Mouse (Mus musculus) liver, embryonic 11.5 days (tissue): Measurements from ENCODE around the gene Mrpl55. TPM values are rescaled to one million over a fixed set of nuclear protein-coding genes. Genes with fewer than 3 reads are reported as not detected.

Source experiments
- ATAC-seq: fragments of 200-750 bp; cut with Nextera tagmentation; replicated peaks from 2 replicates; pipeline ENCODE4 v1.8.0; 2017; ENCODE audit warnings: moderate number of reproducible peaks, mild to moderate bottlenecking, moderate TSS enrichment, moderate library complexity; ENCODE audit not compliant: low FRiP score
- DNase-seq: peaks from one replicate; pipeline ENCODE4 v3.0.0-alpha.2; 2017; ENCODE audit warnings: low spot score
- H3K27ac ChIP-seq: fragments of 300-500 bp; sonication (generic); 2 replicates; pipeline ENCODE4 v1.5.1; 2014; ENCODE audit warnings: mild to moderate bottlenecking, low read depth, low read length, control low read depth
- H3K27me3 ChIP-seq: fragments of 300-500 bp; sonication (generic); replicated peaks from 2 replicates; pipeline ENCODE4 v1.6.1; 2014; ENCODE audit warnings: low read length, mixed read lengths; ENCODE audit not compliant: control insufficient read depth, insufficient read depth
- H3K36me3 ChIP-seq: fragments of 300-500 bp; sonication (generic); 2 replicates; pipeline ENCODE4 v1.6.1; 2014; ENCODE audit warnings: mild to moderate bottlenecking, low read length, moderate library complexity, mixed read lengths; ENCODE audit not compliant: control insufficient read depth, insufficient read depth
- H3K4me1 ChIP-seq: fragments of 300-500 bp; sonication (generic); replicated peaks from 2 replicates; pipeline ENCODE4 v1.6.1; 2014; ENCODE audit warnings: low read length, mixed read lengths; ENCODE audit not compliant: control insufficient read depth, insufficient read depth
- H3K4me2 ChIP-seq: fragments of 300-500 bp; sonication (generic); 2 replicates; pipeline ENCODE4 v1.6.1; 2014; ENCODE audit warnings: mild to moderate bottlenecking, control low read depth, moderate library complexity
- H3K4me3 ChIP-seq: fragments of 300-500 bp; sonication (generic); 2 replicates; pipeline ENCODE4 v1.5.1; 2014; ENCODE audit warnings: low read depth, low read length, control low read depth
- H3K9ac ChIP-seq: fragments of 300-500 bp; sonication (generic); 2 replicates; pipeline ENCODE4 v1.6.1; 2014; ENCODE audit warnings: low read depth, low read length, control low read depth
- H3K9me3 ChIP-seq: fragments of 300-500 bp; sonication (generic); 2 replicates; pipeline ENCODE4 v1.6.1; 2016; ENCODE audit warnings: low read length, inconsistent platforms, mixed read lengths; ENCODE audit not compliant: control insufficient read depth
- WGBS: fragments of 180-500 bp; shearing (Covaris S2); extraction: QIAGEN DNeasy Blood & Tissue Kit; methylation state at CpG from one replicate; pipeline ENCODE4 v1.1.7; 2014; 5-methylcytosine and 5-hydroxymethylcytosine counted together
- polyA plus RNA-seq: library from polyadenylated mRNA; unstranded; fragments of >200 nt; fragmentation: Nextera tagmentation; extraction: Ambion mirVana; gene quantifications from 2 replicates; pipeline ENCODE4 v1.2.1, GENCODE M21; 2014

Gene Mrpl55
- polyA plus RNA-seq, 1 experiment from 2014 or later, result 104 TPM

DNA sequence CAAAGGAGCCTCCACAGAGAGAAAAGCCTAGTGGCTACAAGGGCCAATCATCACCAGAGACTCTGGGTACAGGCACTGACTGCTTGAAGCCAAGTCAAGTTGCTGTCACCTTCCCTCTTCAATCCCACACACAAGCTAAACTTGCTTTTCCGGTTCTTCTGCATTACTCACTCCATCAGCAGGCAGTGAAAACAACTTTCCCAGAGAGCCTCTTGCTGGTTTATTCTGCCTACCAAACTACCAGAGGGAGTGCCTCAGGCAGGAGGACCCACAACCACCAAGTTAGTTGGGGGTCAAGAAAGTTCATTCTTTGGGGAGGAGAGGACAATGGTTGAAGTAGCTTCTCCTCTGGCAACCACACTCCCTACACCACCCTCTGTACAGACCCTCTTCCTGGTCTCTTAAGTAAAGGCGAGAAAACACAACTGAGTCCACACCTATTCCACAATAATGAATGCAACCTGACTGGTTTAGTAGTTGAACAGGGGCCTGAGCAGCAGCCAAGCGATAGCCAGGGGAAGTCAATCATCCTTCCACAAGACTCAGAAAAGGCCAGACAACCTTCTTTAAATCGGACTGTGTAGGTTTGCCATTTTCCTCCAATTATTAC is 16.2 kb downstream of the Mrpl55 start:
- Histone ChIP-seq H3K9ac (0 out of 2 replicates have a peak overlapping the region, but pooled peaks have one; percentile 16), H3K4me3 (no peak overlapping the region), H3K27ac (no peak overlapping the region), H3K9me3 (no peaks in the 10 kb centered on the region), H3K27me3 (no peaks in the 10 kb centered on the region), H3K4me1 (peaks cover 41% of the 10 kb centered on the region), H3K36me3 (peaks cover 30% of the 10 kb centered on the region), H3K4me2 (no peak overlapping the region)
- ATAC-seq, result no peak
- 84% methylated on average over 4 of the region's 4 CpGs for WGBS
- DNase-seq, result no peak

DNA sequence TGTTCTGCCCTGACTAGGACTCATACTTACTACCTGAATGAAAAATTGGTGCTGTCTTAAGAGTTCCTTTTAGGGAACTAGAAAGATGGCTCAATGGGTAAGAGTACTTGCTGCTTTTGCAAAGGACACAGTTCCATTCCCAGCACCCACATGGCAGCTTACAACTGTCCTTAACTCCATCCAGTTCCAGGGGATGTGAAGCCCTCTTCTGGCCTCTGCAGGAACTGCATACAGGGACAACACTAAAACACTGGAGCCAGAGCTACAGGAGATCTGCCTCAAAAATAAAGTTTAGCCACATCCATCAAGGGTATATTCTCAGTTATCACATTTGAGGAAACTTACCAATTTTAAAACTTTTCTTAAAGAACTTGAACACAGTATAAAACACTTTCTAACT is 16.8 kb downstream of the Mrpl55 start:
- no peaks in the 10 kb centered on the region for H3K9me3 ChIP-seq
- H3K27ac ChIP-seq, result no peak overlapping the region
- DNase-seq, result no peak
- no peak overlapping the region for H3K4me2 ChIP-seq
- no peak overlapping the region for H3K9ac ChIP-seq
- peaks cover 46% of the 10 kb centered on the region for H3K4me1 ChIP-seq
- no peaks in the 10 kb centered on the region for H3K27me3 ChIP-seq
- no peak overlapping the region for H3K4me3 ChIP-seq
- no peak for ATAC-seq
- peaks cover 33% of the 10 kb centered on the region for H3K36me3 ChIP-seq

DNA sequence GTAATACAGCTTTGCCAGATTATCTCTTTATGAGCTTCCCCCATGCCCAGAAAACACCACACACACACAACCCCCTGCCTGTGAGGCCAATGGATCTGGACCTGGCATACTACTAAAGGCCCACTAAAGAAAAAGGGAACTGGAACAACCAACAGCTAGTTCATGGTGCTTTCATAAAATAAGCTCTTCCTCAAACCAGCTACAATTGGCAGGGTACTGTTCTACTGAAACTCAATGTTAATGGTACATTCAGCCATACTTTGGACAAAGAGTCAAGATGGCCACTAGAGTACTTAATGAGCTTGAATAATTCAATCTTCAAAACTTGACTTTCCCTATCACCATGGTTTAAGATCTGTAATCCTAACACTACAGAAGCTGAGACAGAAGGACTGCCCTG is 19.3 kb downstream of the Mrpl55 start:
- Histone ChIP-seq H3K4me1 (peaks cover 66% of the 10 kb centered on the region), H3K27me3 (no peaks in the 10 kb centered on the region), H3K4me2 (no peak overlapping the region), H3K4me3 (no peak overlapping the region), H3K9me3 (no peaks in the 10 kb centered on the region), H3K27ac (no peak overlapping the region), H3K36me3 (peaks cover 24% of the 10 kb centered on the region), H3K9ac (no peak overlapping the region)
- ATAC-seq (no peak), DNase-seq (no peak)

DNA sequence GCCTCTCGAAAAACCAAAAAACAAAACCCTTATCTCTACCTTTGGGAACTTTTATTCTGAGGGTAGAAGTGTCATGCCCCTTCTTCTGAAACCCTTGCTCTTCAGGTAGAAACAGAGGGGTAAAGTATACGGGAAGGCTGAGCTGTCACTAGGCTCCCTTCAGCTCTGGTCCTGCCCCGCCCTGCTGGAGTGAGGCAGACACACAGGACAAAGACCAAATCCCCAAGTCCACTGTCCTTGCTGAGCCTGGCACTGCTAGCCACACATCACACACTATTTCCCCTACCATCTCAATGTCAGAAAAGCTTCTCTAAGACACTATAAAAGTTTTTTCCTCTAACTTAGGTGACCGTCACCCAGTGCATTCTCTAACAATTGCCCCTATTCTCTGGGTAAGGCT is 20.0 kb downstream of the Mrpl55 start:
- Histone ChIP-seq H3K36me3 (peaks cover 24% of the 10 kb centered on the region), H3K4me1 (peaks cover 69% of the 10 kb centered on the region), H3K4me3 (no peak overlapping the region), H3K27me3 (no peaks in the 10 kb centered on the region), H3K4me2 (no peak overlapping the region), H3K9me3 (no peaks in the 10 kb centered on the region), H3K27ac (no peak overlapping the region; the same call in 1 of the 2 replicates), H3K9ac (no peak overlapping the region)
- no peak for ATAC-seq
- 84% methylated on average over 4 of the region's 4 CpGs for WGBS
- DNase-seq, result no peak

DNA sequence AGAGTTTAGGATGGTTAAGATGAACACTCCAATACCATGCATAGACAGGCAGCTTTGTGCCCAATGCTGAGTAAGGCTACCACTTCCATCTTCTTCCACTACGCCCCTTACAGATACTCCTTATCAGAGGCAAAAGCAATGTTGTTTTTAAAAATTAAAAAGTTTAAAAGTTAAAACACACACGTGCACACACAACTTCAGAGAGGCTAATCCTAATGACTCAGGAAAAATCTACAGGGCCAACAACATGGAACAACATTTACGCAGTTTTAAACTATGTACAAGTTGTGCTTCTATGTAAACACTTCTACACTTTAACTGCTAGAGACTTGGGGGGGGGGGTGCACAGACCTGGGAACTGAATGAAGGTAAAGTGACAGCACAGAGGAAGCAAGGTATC is 21.7 kb downstream of the Mrpl55 start:
- no peak overlapping the region for H3K4me2 ChIP-seq
- no peak overlapping the region for H3K4me3 ChIP-seq
- ATAC-seq (no peak), DNase-seq (no peak)
- peaks cover 64% of the 10 kb centered on the region for H3K4me1 ChIP-seq
- H3K9me3 ChIP-seq, result no peaks in the 10 kb centered on the region
- no peak overlapping the region for H3K9ac ChIP-seq
- H3K27me3 ChIP-seq, result no peaks in the 10 kb centered on the region
- 80% methylated on average over 3 of the region's 3 CpGs for WGBS
- H3K27ac ChIP-seq, result no peak overlapping the region
- peaks cover 13% of the 10 kb centered on the region for H3K36me3 ChIP-seq

DNA sequence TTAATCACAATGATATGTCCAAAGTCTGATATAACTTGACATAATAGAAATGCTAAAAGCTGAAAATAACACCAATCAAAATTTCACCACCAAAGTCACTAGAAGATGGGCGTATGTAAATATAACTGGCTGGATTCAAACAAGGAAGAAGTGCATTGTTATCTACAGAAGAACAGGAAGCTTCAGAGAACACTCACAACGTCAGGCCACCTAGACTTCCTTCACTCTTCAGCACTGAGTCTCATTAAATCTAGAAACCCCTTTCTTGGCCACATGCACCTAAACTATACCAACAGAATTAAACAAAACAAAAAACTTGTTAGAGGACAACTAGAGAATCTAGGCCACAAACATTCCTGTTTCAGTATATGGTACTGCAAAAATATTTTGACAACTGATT is 22.2 kb downstream of the Mrpl55 start:
- H3K4me2 ChIP-seq, result no peak overlapping the region
- no peak overlapping the region for H3K27ac ChIP-seq
- H3K36me3 ChIP-seq, result peaks cover 10% of the 10 kb centered on the region
- no peak overlapping the region for H3K4me3 ChIP-seq
- H3K27me3 ChIP-seq, result no peaks in the 10 kb centered on the region
- 32% methylated on average over 2 of the region's 2 CpGs for WGBS
- H3K9ac ChIP-seq, result no peak overlapping the region
- H3K9me3 ChIP-seq, result no peaks in the 10 kb centered on the region
- no peak for ATAC-seq
- H3K4me1 ChIP-seq, result peaks cover 66% of the 10 kb centered on the region
- no peak for DNase-seq

DNA sequence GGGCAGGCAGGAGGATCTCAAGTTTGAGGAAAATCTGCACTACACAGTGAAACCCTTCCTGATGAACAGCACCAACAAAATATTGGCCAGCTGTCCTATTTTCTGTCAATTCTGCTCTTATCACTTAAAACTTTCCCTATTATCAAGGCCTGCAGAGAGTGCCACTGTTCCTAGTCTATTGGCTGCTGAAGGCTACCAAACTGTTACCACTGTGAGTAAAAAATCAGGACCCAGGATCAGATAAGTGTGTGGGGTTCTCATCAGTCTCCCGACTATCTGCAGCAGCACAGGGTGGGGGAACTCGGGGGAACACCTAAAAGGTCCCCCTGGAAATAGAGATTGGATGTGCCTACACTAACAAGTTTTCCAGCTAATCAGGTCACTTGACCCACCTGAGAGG is 22.9 kb downstream of the Mrpl55 start:
- Histone ChIP-seq H3K36me3 (peaks cover 9% of the 10 kb centered on the region), H3K9ac (no peak overlapping the region), H3K9me3 (no peaks in the 10 kb centered on the region), H3K4me3 (no peak overlapping the region), H3K4me1 (peaks cover 66% of the 10 kb centered on the region), H3K27me3 (no peaks in the 10 kb centered on the region), H3K27ac (no peak overlapping the region), H3K4me2 (peak overlapping the region; percentile 98)
- no peak for DNase-seq
- ATAC-seq, result no peak
- 40% methylated on average over 2 of the region's 2 CpGs for WGBS

DNA sequence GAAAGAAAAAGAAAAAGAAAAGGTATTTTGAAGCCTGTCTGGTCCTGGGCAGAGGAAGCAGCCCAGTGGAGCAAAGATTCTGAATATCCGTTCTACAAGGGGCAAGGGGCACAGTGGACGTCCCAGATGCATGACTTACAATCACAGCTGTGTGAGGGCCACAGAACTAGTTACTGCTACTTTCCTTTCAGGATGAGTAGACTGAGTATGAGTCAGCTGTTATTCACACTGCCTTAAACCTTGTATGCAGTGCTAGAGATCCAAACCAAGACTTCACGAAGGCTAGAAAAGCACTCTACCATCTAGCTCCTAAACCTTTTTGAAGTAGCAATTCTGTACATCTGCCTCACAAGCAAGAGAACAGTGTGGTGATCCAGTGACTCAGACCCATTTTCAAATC is 24.0 kb downstream of the Mrpl55 start:
- Histone ChIP-seq H3K27me3 (no peaks in the 10 kb centered on the region), H3K27ac (no peak overlapping the region), H3K36me3 (peaks cover 8% of the 10 kb centered on the region), H3K4me3 (peak overlapping the region; percentile 86), H3K9ac (peak overlapping the region; percentile 92), H3K9me3 (no peaks in the 10 kb centered on the region), H3K4me1 (peaks cover 58% of the 10 kb centered on the region), H3K4me2 (peak overlapping the region; percentile 98)
- no peak for DNase-seq
- no peak for ATAC-seq
- 49% methylated on average over 3 of the region's 3 CpGs for WGBS

DNA sequence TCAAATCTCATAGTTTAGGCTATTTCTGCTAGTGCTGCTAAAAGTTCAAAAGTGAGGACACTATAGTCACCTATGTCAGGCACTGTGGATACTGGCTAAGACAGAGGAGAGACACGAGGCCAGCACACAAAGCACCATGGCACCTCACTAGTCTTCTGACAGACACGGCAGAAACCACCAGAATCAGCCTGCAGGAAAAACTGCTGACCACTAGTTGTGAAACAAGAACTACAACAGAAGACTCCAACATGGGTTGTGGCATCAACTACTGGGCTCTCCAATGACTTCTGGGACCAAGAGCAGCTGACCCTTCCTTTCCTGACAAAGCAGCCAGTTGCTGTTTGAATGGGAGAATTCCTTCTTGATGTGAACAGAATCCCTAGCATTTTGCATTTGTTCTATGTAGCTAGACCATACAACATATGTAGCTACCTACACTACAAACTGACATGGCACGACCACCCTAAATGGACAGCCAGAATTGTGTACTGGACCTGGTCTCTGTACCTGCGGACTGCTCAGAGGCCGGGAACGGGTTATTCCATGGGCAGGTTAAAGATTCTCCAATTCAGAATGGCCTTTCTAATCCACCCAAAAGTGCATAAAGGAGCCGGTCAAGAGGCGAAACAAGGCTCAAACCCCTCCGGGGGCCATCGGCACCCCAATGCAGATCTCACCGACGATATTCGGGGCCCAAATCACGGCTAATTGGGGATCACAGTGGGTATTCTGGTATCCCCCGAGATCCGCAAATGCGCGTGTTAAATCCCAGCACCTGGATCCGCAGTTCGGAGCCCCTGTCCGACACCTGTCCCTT is 24.7 kb downstream of the Mrpl55 start:
- H3K36me3 ChIP-seq, result peaks cover 4% of the 10 kb centered on the region; the same call in 1 of the 2 replicates
- WGBS, result 4% methylated on average over 21 of the region's 21 CpGs
- H3K4me1 ChIP-seq, result peaks cover 55% of the 10 kb centered on the region
- peak overlapping the region; percentile 86 for H3K4me3 ChIP-seq
- peak overlapping the region; percentile 92 for H3K9ac ChIP-seq
- ATAC-seq (no peak), DNase-seq (no peak)
- no peaks in the 10 kb centered on the region for H3K27me3 ChIP-seq
- no peaks in the 10 kb centered on the region for H3K9me3 ChIP-seq
- peak overlapping the region; percentile 91 for H3K27ac ChIP-seq
- peak overlapping the region; percentile 98 for H3K4me2 ChIP-seq
